Mouse (Mus musculus): ENCODE measurements around the gene Wipi2. TPM values are rescaled to one million over a fixed set of nuclear protein-coding genes. Genes with fewer than 3 reads are reported as not detected.

Gene Wipi2
- polyA plus RNA-seq (2012; rRNA removed) (16.0 and 20.5 TPM in 2 replicates), polyA plus RNA-seq (2014; fragmentation: Nextera tagmentation; extraction: Ambion mirVana) (28.3 and 34.4 TPM in 2 replicates)

- Histone ChIP-seq H3K36me3 (replicated peaks; ENCODE audit: control insufficient read depth, insufficient read depth, low read depth) (peaks cover 8% of the 10 kb centered on the region), H3K4me2 (ENCODE audit: low read depth) (peak within 1 kb of the TSS; percentile 82), H3K4me3 (ENCODE audit: insufficient read depth in 1 of 2, low read depth in 2 of 2, low read length in 2 of 2) (peak within 1 kb of the TSS; percentile 90 to 97), H3K27me3 (ENCODE audit: control insufficient read depth, insufficient read depth, low read length) (no peaks in the 10 kb centered on the region), H3K27ac (peak within 1 kb of the TSS; percentile 83), H3K9ac (replicated peaks) (peak within 1 kb of the TSS; percentile 72), H3K9me3 (ENCODE audit: control insufficient read depth, low read length) (no peaks in the 10 kb centered on the region), H3K4me1 (replicated peaks; ENCODE audit: control insufficient read depth in 2 of 2, insufficient read depth in 2 of 2, low read length in 1 of 2) (peaks cover 14 to 18% of the 10 kb centered on the region in 2 experiments)
- WGBS (ENCODE audit: insufficient replicate concordance): 63% methylated on average over 2 of the region's 2 CpGs
- TF ChIP-seq CTCF (IDR thresholded peaks at IDR 0.05; ENCODE audit: low read depth): no peak
- TF ChIP-seq EP300 (IDR thresholded peaks at IDR 0.05; ENCODE audit: low read depth): no peak
- ATAC-seq (ENCODE audit: insufficient read depth): no peak
- DNase-seq (ENCODE audit: low read depth in 3 of 3, low spot score in 3 of 3): no peak
Observed at GRCm38 (mm10) chr5:142627398-142627797, at the start of gene Wipi2. Gene Wipi2 (plus strand): TSS chr5:142627698.

- no peaks in the 10 kb centered on the region for H3K9me3 ChIP-seq (ENCODE audit: control insufficient read depth, low read length)
- no peak overlapping the region for H3K27ac ChIP-seq
- no peaks in the 10 kb centered on the region for H3K4me1 ChIP-seq (replicated peaks; ENCODE audit: control insufficient read depth in 2 of 2, insufficient read depth in 2 of 2, low read length in 1 of 2)
- 72% methylated on average over 10 of the region's 10 CpGs for WGBS (ENCODE audit: insufficient replicate concordance)
- no peak overlapping the region for H3K9ac ChIP-seq (replicated peaks)
- no peaks in the 10 kb centered on the region for H3K27me3 ChIP-seq (ENCODE audit: control insufficient read depth, insufficient read depth, low read length)
- TF ChIP-seq EP300 (IDR thresholded peaks at IDR 0.05; ENCODE audit: low read depth) (no peak), CTCF (IDR thresholded peaks at IDR 0.05; ENCODE audit: low read depth) (peak; percentile 56)
- ATAC-seq (ENCODE audit: insufficient read depth) (no peak), DNase-seq (ENCODE audit: low read depth in 3 of 3, low spot score in 3 of 3) (no peak)
- no peak overlapping the region for H3K4me3 ChIP-seq (ENCODE audit: insufficient read depth in 1 of 2, low read depth in 2 of 2, low read length in 2 of 2)
- no peaks in the 10 kb centered on the region for H3K36me3 ChIP-seq (replicated peaks; ENCODE audit: control insufficient read depth, insufficient read depth, low read depth)
- no peak overlapping the region for H3K4me2 ChIP-seq (ENCODE audit: low read depth)
Observed at GRCm38 (mm10) chr5:142578192-142578591, 49.3 kb upstream of the Wipi2 start.

- Histone ChIP-seq H3K27me3 (ENCODE audit: control insufficient read depth, insufficient read depth, low read length) (no peaks in the 10 kb centered on the region), H3K9ac (replicated peaks) (no peak overlapping the region), H3K4me3 (ENCODE audit: insufficient read depth in 1 of 2, low read depth in 2 of 2, low read length in 2 of 2) (no peak overlapping the region), H3K9me3 (ENCODE audit: control insufficient read depth, low read length) (no peaks in the 10 kb centered on the region), H3K27ac (no peak overlapping the region), H3K36me3 (replicated peaks; ENCODE audit: control insufficient read depth, insufficient read depth, low read depth) (no peaks in the 10 kb centered on the region), H3K4me2 (ENCODE audit: low read depth) (no peak overlapping the region), H3K4me1 (replicated peaks; ENCODE audit: control insufficient read depth in 2 of 2, insufficient read depth in 2 of 2, low read length in 1 of 2) (no peaks in the 10 kb centered on the region)
- DNase-seq (ENCODE audit: low read depth in 3 of 3, low spot score in 3 of 3) (peak in 2 of 3 experiments; percentile 18 to 23), ATAC-seq (ENCODE audit: insufficient read depth) (no peak)
- 10% methylated on average over 5 of the region's 5 CpGs for WGBS (ENCODE audit: insufficient replicate concordance)
- TF ChIP-seq EP300 (IDR thresholded peaks at IDR 0.05; ENCODE audit: low read depth) (no peak), CTCF (IDR thresholded peaks at IDR 0.05; ENCODE audit: low read depth) (peak; percentile 85)
Observed at GRCm38 (mm10) chr5:142581517-142581916, 46.0 kb upstream of the Wipi2 start.

- WGBS (ENCODE audit: insufficient replicate concordance): 64% methylated on average over 14 of the region's 14 CpGs
- Histone ChIP-seq H3K4me1 (replicated peaks; ENCODE audit: control insufficient read depth in 2 of 2, insufficient read depth in 2 of 2, low read length in 1 of 2) (peaks cover 0 to 2% of the 10 kb centered on the region in 2 experiments; a peak in 2 of 4 replicates), H3K9ac (replicated peaks) (no peak overlapping the region), H3K27ac (no peak overlapping the region), H3K27me3 (ENCODE audit: control insufficient read depth, insufficient read depth, low read length) (no peaks in the 10 kb centered on the region), H3K4me3 (ENCODE audit: insufficient read depth in 1 of 2, low read depth in 2 of 2, low read length in 2 of 2) (no peak overlapping the region), H3K9me3 (ENCODE audit: control insufficient read depth, low read length) (no peaks in the 10 kb centered on the region), H3K4me2 (ENCODE audit: low read depth) (no peak overlapping the region), H3K36me3 (replicated peaks; ENCODE audit: control insufficient read depth, insufficient read depth, low read depth) (no peaks in the 10 kb centered on the region)
- no peak for DNase-seq (ENCODE audit: low read depth in 3 of 3, low spot score in 3 of 3)
- TF ChIP-seq EP300 (IDR thresholded peaks at IDR 0.05; ENCODE audit: low read depth) (no peak), CTCF (IDR thresholded peaks at IDR 0.05; ENCODE audit: low read depth) (no peak)
- ATAC-seq (ENCODE audit: insufficient read depth): no peak
Observed at GRCm38 (mm10) chr5:142583616-142584126, 43.8 kb upstream of the Wipi2 start.

GRCm38 (mm10) chr5:142590953-142591616 lies 36.4 kb upstream of the Wipi2 start:
- no peak for ATAC-seq (ENCODE audit: insufficient read depth)
- H3K9ac ChIP-seq (replicated peaks): no peak overlapping the region
- H3K9me3 ChIP-seq (ENCODE audit: control insufficient read depth, low read length): no peaks in the 10 kb centered on the region
- no peaks in the 10 kb centered on the region for H3K36me3 ChIP-seq (replicated peaks; ENCODE audit: control insufficient read depth, insufficient read depth, low read depth)
- H3K4me1 ChIP-seq (replicated peaks; ENCODE audit: control insufficient read depth in 2 of 2, insufficient read depth in 2 of 2, low read length in 1 of 2): peaks cover 0 to 4% of the 10 kb centered on the region in 2 experiments; a peak in 2 of 4 replicates
- no peak overlapping the region for H3K4me2 ChIP-seq (ENCODE audit: low read depth)
- no peaks in the 10 kb centered on the region for H3K27me3 ChIP-seq (ENCODE audit: control insufficient read depth, insufficient read depth, low read length)
- TF ChIP-seq CTCF (IDR thresholded peaks at IDR 0.05; ENCODE audit: low read depth): no peak
- WGBS (ENCODE audit: insufficient replicate concordance): 68% methylated on average over 6 of the region's 6 CpGs
- no peak for DNase-seq (ENCODE audit: low read depth in 3 of 3, low spot score in 3 of 3)
- H3K27ac ChIP-seq: no peak overlapping the region
- no peak overlapping the region for H3K4me3 ChIP-seq (ENCODE audit: insufficient read depth in 1 of 2, low read depth in 2 of 2, low read length in 2 of 2)
